Mouse (Mus musculus): ENCODE measurements around the gene 4931428F04Rik. TPM values are rescaled to one million over a fixed set of nuclear protein-coding genes. Genes with fewer than 3 reads are reported as not detected.

4931428F04Rik gene
- polyA plus RNA-seq, 1 experiment from 2014 or later = 50.8 TPM

DNA sequence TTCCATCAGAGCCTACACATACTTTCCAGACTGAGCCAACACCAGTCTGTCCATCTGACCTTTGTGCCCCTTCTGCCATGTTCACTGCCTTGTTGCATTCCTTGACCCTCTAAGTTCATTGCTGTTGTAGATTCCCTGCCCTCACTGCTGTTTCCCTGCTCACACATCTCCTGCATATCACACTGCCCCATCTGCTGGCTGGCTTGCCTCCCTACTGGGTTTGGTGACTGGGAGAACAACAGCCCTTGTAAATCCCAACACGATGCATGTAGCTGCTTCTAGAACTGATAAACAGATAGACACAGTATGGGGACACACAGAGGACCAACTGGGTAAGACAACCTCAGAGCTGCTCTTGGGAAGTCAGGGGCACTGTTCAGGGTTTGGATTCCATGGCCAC, 22.1 kb upstream of the 4931428F04Rik start:
- peaks cover 20% of the 10 kb centered on the region for H3K36me3 ChIP-seq (ENCODE audit: control insufficient read depth, insufficient read depth, low read length)
- no peak overlapping the region for H3K27ac ChIP-seq (ENCODE audit: low read depth, low read length)
- no peaks in the 10 kb centered on the region for H3K27me3 ChIP-seq (ENCODE audit: control insufficient read depth, insufficient read depth, low read length)
- DNase-seq (ENCODE audit: low spot score) (no peak), ATAC-seq (ENCODE audit: insufficient read depth, low FRiP score, low TSS enrichment) (no peak)
- no peaks in the 10 kb centered on the region for H3K9me3 ChIP-seq (ENCODE audit: control insufficient read depth, low read length)
- no peak overlapping the region for H3K4me3 ChIP-seq (ENCODE audit: low read depth, low read length)
- H3K4me2 ChIP-seq (ENCODE audit: low read depth) = no peak overlapping the region
- 89% methylated on average over 1 of the region's 1 CpGs for WGBS
- H3K9ac ChIP-seq (ENCODE audit: low read length) = no peak overlapping the region
- H3K4me1 ChIP-seq (ENCODE audit: control insufficient read depth, insufficient read depth, low read length) = no peaks in the 10 kb centered on the region

DNA sequence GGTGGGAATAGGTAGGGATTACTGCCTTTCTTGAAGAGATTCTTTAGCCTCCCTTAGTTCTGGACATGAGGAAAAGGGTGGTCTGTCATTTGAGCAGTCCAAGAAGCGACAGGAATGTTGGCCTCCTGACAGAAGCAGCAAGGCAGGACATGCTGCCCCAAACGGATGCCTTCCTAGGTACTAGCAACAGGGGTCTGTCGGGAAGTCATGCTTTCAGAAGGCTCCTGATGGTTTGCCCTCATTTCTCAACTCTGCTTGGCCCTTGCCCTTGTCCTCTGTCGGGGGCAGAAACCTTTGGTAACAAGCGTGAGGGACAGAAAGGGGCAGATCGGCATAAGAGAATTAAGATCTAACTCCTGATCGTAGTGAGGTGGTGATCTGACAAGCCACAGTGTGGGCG, 20.5 kb upstream of the 4931428F04Rik start:
- WGBS = 85% methylated on average over 8 of the region's 8 CpGs
- ATAC-seq (ENCODE audit: insufficient read depth, low FRiP score, low TSS enrichment) = no peak
- H3K36me3 ChIP-seq (ENCODE audit: control insufficient read depth, insufficient read depth, low read length) = peaks cover 15% of the 10 kb centered on the region

DNA sequence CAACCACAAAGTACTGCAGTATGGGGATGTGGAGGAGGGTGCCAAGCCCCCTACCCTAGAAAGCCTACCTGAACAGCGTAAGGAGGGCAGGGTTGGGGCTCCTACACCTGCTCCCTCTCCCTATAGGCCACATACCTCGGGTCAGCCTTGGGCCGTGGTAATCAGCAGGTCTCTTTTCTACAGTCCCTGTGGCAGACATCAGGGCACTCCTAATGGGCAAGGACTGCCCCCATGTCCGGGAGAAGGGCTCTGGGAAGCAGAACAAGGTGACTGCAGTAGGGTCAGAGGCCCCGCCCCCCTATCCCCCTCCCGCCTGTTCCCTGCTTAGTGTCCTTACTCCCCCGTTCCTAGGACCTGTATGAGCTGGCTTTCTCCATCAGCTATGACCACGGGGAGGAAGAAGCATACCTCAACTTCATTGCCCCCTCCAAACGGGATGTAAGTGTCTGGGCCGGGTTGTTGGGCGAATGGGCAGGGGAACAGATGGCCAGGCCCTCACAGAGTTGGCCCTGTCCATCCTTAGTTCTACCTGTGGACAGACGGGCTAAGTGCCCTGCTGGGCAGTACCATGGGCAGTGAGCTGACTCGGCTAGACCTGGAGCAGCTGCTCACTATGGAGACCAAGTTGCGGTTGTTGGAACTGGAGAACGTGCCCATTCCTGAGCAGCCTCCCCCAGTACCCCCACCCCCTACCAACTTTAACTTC, 19.6 kb upstream of the 4931428F04Rik start:
- Histone ChIP-seq H3K4me1 (ENCODE audit: control insufficient read depth, insufficient read depth, low read length) (peaks cover 8% of the 10 kb centered on the region; the same call in 1 of the 2 replicates), H3K36me3 (ENCODE audit: control insufficient read depth, insufficient read depth, low read length) (peaks cover 9% of the 10 kb centered on the region), H3K27ac (ENCODE audit: low read depth, low read length) (no peak overlapping the region), H3K4me3 (ENCODE audit: low read depth, low read length) (no peak overlapping the region), H3K4me2 (ENCODE audit: low read depth) (no peak overlapping the region), H3K27me3 (ENCODE audit: control insufficient read depth, insufficient read depth, low read length) (no peaks in the 10 kb centered on the region), H3K9me3 (ENCODE audit: control insufficient read depth, low read length) (no peaks in the 10 kb centered on the region), H3K9ac (ENCODE audit: low read length) (no peak overlapping the region)
- 83% methylated on average over 15 of the region's 15 CpGs for WGBS
- ATAC-seq (ENCODE audit: insufficient read depth, low FRiP score, low TSS enrichment) (no peak), DNase-seq (ENCODE audit: low spot score) (peak; percentile 7)

More for the DNA sequence above, 20.5 kb upstream of the 4931428F04Rik start:
- no peak overlapping the region for H3K4me2 ChIP-seq (ENCODE audit: low read depth)
- peaks cover 8% of the 10 kb centered on the region; the same call in 1 of the 2 replicates for H3K4me1 ChIP-seq (ENCODE audit: control insufficient read depth, insufficient read depth, low read length)
- no peak overlapping the region for H3K9ac ChIP-seq (ENCODE audit: low read length)
- no peak overlapping the region for H3K27ac ChIP-seq (ENCODE audit: low read depth, low read length)
- no peak for DNase-seq (ENCODE audit: low spot score)
- no peak overlapping the region for H3K4me3 ChIP-seq (ENCODE audit: low read depth, low read length)
- H3K27me3 ChIP-seq (ENCODE audit: control insufficient read depth, insufficient read depth, low read length) = no peaks in the 10 kb centered on the region
- H3K9me3 ChIP-seq (ENCODE audit: control insufficient read depth, low read length) = no peaks in the 10 kb centered on the region

DNA sequence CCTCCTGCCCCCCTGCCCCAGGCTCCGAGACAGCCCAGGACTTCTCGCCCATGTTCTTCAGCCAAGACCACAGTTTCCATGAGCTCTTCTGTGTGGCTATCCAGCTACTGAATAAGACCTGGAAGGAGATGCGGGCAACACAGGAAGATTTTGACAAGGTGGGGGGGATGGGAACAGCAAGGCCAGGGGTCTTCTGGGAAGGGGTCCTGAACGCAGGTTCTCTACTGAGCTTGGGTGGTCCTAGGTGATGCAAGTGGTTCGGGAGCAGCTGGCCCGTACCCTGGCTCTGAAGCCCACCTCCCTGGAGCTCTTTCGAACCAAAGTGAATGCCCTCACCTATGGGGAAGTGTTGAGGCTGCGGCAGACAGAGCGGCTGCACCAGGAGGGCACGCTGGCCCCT, 18.8 kb upstream of the 4931428F04Rik start:
- Histone ChIP-seq H3K4me1 (ENCODE audit: control insufficient read depth, insufficient read depth, low read length) (peaks cover 8% of the 10 kb centered on the region; the same call in 1 of the 2 replicates), H3K9ac (ENCODE audit: low read length) (no peak overlapping the region), H3K4me3 (ENCODE audit: low read depth, low read length) (no peak overlapping the region), H3K36me3 (ENCODE audit: control insufficient read depth, insufficient read depth, low read length) (peaks cover 9% of the 10 kb centered on the region), H3K9me3 (ENCODE audit: control insufficient read depth, low read length) (no peaks in the 10 kb centered on the region), H3K4me2 (ENCODE audit: low read depth) (no peak overlapping the region), H3K27me3 (ENCODE audit: control insufficient read depth, insufficient read depth, low read length) (no peaks in the 10 kb centered on the region), H3K27ac (ENCODE audit: low read depth, low read length) (no peak overlapping the region)
- ATAC-seq (ENCODE audit: insufficient read depth, low FRiP score, low TSS enrichment) = no peak
- peak; percentile 8 for DNase-seq (ENCODE audit: low spot score)
- 90% methylated on average over 10 of the region's 10 CpGs for WGBS

DNA sequence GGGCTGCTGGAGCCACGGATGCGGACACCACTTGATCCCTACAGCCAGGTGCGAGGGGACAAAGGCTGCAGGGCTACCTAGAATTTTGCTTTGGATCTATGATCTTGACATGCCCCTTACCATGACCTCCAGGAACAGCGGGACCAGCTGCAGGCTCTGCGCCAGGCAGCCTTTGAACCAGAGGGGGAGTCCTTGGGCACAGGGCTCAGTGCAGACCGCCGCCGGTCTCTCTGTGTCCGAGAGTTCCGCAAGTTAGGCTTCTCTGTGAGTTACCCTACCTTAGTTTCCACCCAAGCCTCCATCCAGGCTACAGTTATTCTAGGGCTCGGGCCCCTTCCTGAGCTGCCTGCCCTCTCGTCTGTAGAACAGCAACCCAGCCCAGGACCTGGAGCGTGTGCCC, 18.0 kb upstream of the 4931428F04Rik start:
- Histone ChIP-seq H3K27ac (ENCODE audit: low read depth, low read length) (no peak overlapping the region), H3K4me3 (ENCODE audit: low read depth, low read length) (no peak overlapping the region), H3K9ac (ENCODE audit: low read length) (no peak overlapping the region), H3K9me3 (ENCODE audit: control insufficient read depth, low read length) (no peaks in the 10 kb centered on the region), H3K36me3 (ENCODE audit: control insufficient read depth, insufficient read depth, low read length) (peaks cover 11% of the 10 kb centered on the region), H3K27me3 (ENCODE audit: control insufficient read depth, insufficient read depth, low read length) (no peaks in the 10 kb centered on the region), H3K4me2 (ENCODE audit: low read depth) (no peak overlapping the region), H3K4me1 (ENCODE audit: control insufficient read depth, insufficient read depth, low read length) (peaks cover 8% of the 10 kb centered on the region; the same call in 1 of the 2 replicates)
- WGBS = 98% methylated on average over 13 of the region's 13 CpGs
- no peak for DNase-seq (ENCODE audit: low spot score)
- ATAC-seq (ENCODE audit: insufficient read depth, low FRiP score, low TSS enrichment) = no peak

DNA sequence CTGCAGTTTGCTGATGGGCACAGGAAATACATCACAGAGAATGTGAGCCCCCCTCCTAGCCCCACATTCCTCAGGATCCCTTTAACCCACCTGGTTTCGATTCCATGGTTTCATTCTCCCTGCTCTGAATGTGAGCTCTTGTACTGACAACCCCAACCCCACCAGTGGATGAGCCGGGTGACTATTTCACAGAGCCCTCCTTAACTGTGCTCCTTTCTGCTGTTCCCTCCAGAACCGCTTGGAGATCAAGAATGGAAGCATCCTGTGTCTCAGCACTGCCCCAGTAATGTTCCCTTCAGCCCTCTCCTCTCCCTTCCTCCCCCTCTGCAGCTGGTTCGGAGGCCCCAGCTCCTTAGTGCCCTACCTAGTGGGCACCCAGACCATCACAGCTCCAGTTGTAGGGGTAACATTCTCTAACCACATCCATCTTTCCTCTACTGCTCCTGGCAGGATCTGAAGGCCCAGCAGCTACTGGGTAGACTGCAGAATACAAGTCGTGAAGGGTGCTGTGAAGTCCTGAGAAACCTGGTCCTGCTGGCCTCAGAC, 16.6 kb upstream of the 4931428F04Rik start:
- WGBS = 48% methylated on average over 5 of the region's 5 CpGs
- Histone ChIP-seq H3K9ac (ENCODE audit: low read length) (no peak overlapping the region; the same call in 1 of the 2 replicates), H3K27me3 (ENCODE audit: control insufficient read depth, insufficient read depth, low read length) (no peaks in the 10 kb centered on the region), H3K4me2 (ENCODE audit: low read depth) (peak overlapping the region; percentile 32; the same call in 1 of the 2 replicates), H3K4me1 (ENCODE audit: control insufficient read depth, insufficient read depth, low read length) (peaks cover 8% of the 10 kb centered on the region; the same call in 1 of the 2 replicates), H3K27ac (ENCODE audit: low read depth, low read length) (no peak overlapping the region), H3K9me3 (ENCODE audit: control insufficient read depth, low read length) (no peaks in the 10 kb centered on the region), H3K36me3 (ENCODE audit: control insufficient read depth, insufficient read depth, low read length) (peaks cover 13% of the 10 kb centered on the region), H3K4me3 (ENCODE audit: low read depth, low read length) (no peak overlapping the region)
- DNase-seq (ENCODE audit: low spot score) = no peak
- peak; percentile 17 for ATAC-seq (ENCODE audit: insufficient read depth, low FRiP score, low TSS enrichment)

DNA sequence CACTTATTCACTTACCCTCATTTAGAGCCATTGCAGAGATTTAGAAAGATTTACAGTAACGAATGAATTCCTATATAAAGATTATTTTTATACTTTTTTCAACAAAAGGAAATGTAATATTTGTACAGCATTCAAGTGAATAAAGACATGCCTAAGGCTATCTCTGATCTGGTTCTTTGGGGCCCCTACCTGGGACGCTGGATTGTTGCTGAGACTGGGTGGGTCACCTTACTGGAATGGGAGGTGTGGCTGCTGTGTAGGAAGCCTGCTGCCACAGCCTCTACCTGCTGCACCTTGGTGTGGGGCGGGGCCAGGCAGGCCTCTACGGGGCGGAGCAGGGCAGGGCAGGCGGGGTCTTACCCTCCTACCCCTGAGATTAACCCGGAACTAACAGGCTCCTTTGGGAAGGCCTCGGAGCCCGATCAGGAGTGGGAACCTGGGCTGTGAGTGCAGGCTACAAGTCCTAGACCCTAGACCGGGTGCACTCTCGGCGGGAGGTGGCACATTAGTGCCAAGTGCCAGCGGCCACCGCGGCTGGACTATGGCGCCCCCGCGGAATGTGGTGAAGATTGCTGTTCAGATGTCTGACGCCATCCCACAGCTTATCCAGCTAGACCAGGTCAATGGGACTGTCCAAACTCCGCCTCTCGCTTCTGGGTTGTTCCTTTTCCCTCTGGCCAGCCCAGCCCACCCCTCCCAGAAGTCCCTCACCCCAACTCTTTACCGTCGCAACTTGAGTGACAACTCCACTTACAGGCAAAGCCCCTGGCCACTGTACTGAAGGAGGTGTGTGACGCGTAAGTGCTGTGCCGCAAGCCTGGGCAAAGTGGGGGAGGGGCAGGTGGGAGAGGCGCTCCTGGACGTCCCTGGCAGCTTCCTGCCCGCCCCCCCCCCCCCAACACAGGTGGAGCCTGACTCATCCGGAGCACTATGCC, 15.8 kb upstream of the 4931428F04Rik start, which contains the start of gene Elmo3:
Gene Elmo3 (plus strand): TSS at position 391 of the 935 bp plus-strand sequence.
- Histone ChIP-seq H3K4me2 (ENCODE audit: low read depth) (peak within 1 kb of the TSS; percentile 32), H3K4me1 (ENCODE audit: control insufficient read depth, insufficient read depth, low read length) (peaks cover 8% of the 10 kb centered on the region; the same call in 1 of the 2 replicates), H3K27me3 (ENCODE audit: control insufficient read depth, insufficient read depth, low read length) (no peaks in the 10 kb centered on the region), H3K27ac (ENCODE audit: low read depth, low read length) (no peak within 1 kb of the TSS), H3K9ac (ENCODE audit: low read length) (peak within 1 kb of the TSS; percentile 39; the same call in 1 of the 2 replicates), H3K4me3 (ENCODE audit: low read depth, low read length) (peak within 1 kb of the TSS; percentile 8; the same call in 1 of the 2 replicates), H3K9me3 (ENCODE audit: control insufficient read depth, low read length) (no peaks in the 10 kb centered on the region), H3K36me3 (ENCODE audit: control insufficient read depth, insufficient read depth, low read length) (peaks cover 17% of the 10 kb centered on the region)
- WGBS = 6% methylated on average over 28 of the region's 30 CpGs
- peak; percentile 53 for ATAC-seq (ENCODE audit: insufficient read depth, low FRiP score, low TSS enrichment)
- peak; percentile 44 for DNase-seq (ENCODE audit: low spot score)
